Mouse (Mus musculus) frontal cortex, postnatal 36 days (tissue): ENCODE measurements around the gene Cpsf6.

Source experiments
- DNase-seq, 2 experiments: peaks; one replicate each; pipeline ENCODE4 v3.0.0; 2022; ENCODE audit warnings: low spot score in 2 of 2

The Cpsf6 gene

DNA sequence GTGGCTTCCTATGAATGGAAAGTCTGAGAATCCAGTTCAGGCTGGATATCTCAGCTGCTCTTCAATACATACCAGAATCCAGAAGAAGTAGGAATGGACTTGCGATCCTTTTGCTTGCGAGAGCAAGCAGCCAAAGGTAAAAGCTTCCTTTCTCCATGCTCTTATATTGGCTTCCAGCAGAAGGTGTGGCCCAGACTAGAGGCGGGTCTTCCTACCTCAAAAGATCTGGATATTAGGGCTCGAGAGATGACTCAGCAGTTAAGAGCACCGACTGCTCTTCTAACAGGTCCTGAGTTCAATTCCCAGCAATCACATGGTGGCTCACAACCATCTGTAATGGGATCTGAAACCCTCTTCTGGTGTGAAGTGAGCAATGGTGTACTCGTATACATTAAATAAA is at the start of gene Cpsf6:
TSS of gene Cpsf6 (minus strand) at position 108 of the 400 bp plus-strand sequence.
- no peak for DNase-seq

DNA sequence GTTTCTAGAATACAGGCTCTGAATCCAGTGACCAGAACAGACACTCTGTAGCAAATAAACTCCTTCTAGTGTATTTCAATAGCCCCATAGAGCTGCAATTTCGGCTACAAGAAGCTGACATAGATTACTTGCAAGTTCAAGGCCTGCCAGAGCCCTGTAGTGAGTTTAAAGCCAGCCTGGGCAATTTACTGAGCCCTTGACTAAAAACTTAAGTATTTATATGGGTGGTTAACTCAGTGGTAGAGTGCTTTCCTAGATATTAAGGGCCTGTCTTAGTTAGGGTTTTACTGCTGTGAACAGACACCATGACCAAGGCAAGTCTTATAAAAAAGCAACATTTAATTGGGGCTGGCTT is 46.8 kb upstream of the Cpsf6 start:
- no peak for DNase-seq

DNA sequence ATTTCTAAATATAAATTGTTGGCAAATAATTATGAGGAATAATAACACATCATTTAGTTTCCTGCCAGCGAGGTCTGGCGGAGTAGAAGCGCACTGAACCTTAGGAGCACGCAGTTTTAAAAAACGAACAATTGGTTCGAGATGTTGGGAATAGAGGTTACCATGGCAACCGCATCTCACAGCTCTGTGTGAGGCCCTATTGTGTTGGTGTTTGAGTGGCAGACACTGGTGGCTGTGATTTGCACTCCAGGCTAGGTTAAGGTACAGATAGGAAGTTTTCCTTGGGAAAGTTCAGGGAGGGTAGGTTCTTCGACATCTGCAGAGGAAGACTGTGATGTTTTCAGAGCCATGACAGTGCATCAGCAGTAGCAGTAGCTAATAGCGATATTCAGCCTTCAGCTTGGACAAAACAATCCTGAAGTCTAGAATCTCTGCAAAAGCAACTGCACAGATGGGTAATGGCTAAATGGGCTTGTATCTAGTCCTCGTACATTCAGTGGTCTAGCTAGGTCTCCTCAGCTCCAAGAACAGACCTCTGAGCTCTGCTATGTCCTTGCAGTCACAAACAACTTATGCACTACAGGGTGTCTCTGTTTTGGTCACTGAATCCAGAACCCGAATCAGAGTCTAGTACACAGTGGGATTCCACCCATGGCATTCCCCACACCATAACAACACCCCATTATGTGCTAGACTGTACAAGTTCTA is 46.2 kb upstream of the Cpsf6 start:
- DNase-seq: no peak

DNA sequence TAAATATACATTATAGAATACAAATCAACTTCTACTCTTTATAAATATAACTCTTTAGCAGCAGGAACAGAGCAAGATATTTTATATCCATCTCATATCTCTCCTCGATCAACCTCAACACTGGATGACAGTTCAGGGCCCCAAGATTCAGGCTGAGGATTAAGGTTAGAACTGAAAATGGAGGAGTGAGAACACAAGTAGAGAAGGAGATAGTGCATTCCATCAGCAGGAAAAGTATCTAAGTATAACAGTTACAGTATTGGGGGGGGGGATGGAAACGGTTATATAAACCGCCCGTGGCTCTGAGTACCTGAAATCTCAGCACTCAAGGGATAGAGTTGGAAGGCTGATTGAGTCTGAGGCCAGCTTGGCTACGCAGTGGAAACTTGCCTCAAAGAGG is 45.2 kb upstream of the Cpsf6 start:
- no peak for DNase-seq

DNA sequence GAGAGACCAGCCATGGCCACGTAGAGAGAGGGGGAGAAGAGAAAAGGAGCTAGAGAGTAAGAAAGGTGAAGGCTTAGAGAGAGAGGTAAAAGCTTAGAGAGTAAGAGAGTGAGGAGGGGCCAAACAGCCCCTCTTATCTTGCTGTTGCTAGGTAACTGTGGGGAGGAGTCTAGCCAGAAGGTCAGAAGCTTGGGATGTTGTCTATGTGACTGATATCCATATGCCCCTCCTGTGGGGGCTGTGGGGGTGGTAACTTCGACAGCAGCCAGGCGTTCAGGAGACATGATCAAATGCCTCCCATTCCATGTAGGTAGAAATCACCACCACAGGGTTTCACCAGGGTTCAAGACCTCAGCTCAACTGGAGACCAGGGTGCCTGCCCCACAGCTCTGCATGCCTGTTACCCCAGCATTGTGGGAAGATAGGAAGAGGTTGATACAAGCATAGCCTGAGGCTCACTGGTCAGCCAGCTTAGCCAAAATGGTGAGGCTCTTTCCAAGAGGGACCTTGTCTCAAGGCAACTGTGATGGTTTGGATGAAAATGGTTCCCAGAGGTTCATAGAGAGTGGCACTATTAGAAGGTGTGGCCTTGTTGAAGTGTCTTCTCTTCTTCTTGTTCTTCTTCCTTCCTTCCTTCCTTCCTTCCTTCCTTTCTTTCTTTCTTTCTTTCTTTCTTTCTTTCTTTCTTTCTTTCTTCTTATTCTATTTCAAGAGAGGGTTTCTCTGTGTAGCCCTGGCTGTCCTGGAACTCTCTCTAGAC is 44.5 kb upstream of the Cpsf6 start:
- DNase-seq: no peak

DNA sequence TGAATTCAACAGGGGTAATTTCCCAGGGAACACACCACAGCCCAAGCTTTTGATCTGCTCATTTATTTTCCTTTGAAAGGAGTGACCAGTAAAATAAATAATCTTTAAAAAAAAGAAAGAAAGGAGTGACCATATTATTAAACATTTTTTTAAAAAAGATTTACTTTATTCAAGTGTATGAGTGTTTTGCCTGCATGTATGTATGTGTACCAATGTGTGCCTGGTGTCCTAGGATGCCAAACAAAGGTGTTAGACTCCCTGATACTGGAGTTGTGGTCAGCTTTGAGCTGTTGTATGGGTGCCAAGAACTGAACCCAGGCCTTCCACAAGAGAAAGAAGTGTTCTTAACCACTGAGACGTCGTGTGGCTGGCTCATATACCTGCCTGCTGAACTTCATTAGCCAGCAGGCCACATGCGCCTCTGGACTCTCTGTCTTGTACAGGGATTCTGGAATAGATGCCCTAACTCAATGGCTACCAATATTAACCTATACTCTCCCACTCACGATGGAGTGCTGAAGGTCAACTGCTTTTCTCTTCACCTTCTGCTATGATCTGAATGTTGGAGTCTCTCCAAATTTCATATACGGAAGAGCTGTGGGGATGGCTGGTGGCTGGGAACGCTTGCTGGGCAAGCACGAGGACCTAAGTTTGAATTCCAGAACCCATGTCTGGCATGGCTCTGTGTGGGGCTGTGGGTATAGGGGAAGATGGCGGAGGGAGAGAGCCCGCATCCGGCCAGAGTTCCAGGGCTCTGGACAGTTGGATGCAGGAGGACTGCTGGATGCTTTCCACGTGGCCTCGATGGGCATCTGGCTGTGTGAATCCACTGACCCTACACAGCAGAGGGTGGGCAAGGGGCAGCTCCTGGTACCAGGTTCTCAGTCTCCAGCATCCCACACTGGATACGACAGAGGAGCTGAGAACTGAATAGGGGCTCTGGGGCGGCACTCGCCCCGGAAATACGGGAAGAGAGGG is 43.5 kb upstream of the Cpsf6 start:
- no peak for DNase-seq

DNA sequence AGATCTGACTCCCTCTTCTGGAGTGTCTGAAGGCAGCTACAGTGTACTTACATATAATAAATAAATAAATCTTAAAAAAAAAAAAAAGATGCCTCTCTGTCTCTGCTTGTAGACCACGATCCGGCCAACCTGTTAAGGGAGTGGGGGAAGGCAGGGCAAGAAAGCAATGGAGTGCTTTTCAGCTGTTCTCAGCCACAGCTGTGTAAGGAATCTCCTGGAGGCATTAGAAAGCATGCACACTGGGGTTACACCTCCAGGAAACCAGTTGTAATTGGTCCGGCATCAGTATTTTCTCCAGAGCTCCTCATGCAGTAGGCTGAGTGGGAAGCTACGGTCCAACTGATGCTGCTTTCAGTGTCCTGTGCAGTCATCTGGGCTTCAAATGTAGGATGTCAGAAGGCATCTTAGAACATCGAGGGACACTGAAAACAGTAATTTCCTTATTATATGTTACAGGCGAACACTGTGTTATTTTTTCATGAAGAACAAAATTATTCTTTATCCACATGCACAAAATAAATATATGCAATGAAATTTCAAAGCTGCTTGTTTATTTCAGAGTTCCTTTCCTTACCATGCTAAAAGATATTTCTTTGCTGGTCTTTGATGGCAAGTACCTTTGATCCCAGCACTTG is 42.5 kb upstream of the Cpsf6 start:
- no peak for DNase-seq

DNA sequence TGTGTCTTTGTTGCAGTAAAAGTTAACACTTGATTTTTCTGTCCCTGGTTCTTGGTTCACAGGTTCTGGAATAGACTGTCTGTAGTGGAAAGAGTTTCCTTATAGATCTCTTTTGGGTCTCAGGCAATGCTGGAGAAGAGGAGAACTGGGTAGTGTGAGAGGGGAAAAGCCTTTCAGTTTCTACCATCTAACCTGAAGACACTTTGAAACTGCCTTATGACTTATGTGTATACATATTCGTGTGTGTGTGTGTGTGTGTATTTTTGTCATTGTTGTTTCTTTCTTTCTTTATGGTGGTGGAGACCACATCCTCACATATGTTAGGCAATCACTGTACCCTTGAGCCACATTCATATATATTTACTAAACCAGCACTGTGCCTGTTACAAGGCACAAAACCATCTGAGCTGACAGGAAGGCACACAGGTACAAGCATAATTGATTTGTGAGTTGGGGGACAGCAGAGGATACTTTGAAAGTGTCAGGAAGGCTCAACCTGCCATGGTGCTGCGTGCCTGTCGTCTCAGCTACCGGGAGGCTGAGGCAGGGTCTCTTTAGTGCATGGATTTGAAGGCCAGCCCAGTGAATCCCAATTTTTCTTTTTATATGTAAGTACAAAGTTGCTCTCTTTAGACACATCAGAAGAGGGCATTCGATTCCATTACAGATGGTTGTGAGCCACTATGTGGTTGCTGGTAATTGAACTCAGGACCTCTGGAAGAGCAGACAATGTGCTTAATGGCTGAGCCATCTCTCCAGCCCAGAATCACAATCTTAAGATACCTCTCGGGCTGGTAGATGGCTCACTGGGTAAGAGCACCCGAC is 41.7 kb upstream of the Cpsf6 start:
- no peak for DNase-seq

DNA sequence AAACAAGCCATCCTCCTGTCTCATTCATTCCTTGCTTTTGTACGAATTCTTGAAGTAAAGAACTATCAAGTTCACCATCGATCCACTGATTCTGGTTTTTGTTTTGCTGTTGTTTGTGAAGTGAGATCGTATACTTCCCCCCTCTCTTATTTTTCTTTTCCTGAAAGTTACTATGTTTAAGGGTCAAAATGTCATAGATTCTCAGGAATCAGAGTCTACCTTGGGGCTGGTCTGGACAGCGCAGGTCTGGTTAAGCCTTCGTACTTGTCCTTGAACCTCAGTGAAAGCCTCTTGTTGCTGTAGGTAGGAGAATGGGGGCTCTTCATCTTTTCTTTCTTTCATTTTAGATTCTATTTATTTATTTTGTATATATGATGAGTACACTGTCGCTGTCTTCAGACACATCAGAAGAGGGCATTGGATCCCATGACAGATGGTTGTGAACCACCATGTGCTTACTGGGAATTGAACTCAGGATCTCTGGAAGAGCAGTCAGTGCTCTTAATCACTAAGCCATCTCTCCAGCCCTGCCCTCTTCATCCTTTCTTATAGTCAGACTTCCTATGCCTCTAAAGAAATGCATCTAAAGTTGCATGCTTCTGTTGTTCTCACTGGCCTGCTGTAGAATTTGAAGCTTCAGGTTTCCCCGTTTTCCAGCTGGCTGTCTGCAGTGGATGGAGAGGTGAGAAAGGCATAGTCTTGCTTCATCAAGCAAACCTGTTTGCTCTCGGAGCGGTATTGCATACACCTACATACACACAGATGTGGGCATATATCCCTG is 40.9 kb upstream of the Cpsf6 start:
- DNase-seq: no peak

DNA sequence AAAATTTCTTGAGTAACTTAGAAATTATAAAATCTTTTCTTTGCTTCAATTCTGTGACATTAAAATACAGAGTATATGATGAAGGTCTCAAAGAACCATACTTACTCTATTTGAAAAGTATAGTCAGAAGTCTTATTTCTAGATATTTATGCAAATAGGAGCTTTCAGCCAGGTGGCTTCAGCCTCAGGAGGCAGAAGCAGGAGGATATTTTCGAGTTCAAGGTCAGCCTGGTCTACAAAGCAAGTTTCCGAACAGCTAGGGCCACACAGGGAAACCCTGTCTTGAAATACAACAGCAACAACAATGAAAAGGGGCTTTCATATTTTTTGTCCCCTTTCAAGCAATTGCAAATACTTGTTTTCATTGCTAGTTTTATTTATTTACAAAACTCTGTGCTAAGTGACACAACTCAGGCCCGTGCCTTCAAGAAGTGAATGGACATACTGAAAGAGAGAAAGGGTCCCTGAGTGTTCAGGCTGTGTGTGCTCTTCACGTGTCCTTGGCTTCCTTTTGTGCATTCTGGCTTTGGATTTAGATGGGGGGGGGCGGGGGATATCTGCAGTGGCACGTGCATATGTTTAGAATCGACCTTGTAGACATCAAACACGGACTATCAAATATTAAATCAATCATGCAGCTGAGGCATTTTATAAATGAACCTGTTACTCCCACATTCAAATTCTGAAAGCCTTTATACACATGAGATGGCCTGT is 39.9 kb upstream of the Cpsf6 start:
- DNase-seq: no peak

DNA sequence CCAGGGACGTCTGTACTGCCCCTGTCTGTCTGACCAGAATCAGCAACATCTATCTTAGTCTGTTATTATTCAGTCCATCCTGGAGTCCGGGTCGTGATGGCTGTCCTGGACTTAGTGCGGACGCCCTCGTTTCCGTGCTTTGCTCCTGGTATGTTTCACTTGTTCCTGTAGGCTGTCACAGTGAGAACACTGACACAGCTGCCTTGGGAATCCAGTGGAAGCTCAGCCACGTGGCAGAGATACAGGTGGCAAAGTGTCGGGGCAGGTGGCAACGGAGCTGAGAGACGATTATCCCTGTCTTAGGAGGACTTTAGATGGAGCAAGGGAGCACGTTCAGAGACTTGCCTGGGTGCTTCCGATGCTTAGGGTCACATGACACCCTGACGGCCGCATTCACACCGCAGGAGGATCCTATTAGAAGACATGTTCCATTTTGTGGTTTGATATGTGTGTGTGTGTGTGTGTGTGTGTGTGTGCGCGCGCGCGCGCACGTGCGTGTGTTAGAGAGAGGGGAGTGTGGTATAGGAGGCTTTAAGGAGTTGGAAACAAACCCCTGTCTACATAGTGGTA is 38.9 kb upstream of the Cpsf6 start:
- DNase-seq: no peak

DNA sequence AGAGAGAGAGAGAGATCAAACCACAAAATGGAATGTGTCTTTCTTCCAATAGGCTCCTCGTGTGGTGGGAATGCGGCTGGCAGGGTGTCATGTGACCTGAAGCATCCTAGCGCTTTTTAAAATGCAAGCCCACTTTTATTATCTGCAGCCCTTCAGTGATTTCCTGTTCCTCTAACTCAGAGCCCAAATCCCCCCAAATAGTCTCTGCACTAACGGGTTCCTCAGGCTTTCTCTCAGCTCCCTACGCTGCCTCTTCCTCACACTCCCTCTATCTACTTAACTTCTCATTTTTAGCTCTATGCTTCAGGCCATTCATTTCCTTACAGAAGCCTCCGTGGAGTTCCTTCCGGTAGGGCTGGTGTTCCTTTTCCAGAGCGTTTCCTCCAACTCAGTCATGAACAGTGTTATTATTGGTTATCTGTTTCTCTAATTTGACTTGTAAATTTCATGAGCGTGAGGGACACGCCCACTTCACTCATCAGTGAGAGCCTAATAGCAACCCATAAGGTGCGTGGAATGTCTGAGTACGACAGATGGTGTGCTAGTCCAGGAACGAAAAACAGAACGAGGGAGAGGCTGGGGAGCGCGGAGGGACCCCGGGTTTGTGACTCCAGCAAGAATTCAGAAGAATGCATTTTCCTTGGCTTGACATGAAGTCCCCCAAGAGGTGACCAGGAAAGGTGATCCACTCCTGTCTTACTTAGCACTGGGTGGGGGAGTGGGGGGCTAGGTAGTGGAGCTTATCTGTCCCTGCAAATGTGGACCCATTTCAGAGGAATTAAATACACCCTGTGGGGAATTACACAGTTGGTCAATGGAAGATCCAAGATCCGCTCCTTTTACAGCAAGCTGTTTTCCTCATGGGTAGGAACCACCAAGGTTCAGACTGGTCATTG is 38.2 kb upstream of the Cpsf6 start:
- peak in 1 of 2 experiments; percentile 50 for DNase-seq

DNA sequence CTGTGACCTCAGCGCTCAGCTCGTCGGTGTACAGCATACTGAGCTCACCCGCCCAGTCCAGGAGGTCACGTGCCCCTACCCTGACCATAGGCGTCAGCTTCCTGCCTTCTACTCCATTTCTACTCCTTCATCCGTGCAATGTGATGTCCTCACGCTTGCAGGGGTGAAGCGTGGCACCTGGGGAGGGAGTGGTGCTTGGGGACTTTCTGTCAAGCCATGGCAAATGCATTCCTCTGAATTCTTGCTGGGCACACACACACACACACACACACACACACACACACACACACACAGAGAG is 37.6 kb upstream of the Cpsf6 start:
- DNase-seq: no peak

DNA sequence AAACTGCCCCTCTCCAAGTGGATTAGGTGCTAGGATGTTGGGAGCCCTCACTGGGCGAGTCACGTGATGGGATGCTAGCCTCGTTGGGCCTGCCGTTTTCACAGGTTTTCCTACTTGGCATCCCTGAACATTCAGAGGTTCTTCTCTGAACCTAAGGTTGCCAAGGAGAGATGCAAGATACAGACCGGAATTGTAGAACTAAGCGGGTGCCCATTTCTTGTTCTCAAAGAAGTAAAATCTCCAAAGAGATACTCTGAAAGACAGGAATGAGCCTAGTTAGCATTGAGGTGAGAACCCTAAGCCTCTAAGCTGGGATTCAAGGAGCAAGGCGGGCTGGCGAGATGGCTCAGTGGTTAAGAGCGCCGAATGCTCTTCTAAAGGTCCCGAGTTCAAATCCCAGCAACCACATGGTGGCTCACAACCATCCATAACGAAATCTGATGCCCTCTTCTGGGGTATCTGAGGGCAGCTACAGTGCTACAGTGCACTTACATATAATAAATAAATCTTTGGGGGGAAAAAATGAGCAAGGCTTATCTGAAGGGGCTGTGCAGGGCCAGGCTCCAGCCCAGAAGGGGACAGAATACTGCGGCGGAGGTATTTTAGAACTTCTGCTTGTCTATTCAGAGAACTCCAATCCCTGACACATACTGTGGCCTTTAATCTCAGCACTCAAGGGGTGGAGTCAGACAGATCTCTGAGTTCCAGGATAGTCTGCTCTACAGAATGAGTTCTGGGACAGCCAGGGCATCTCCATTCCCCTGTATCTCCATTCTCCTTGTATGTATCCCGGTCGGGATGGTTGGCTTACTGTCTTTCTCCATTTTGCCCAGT is 37.0 kb upstream of the Cpsf6 start:
- no peak for DNase-seq

DNA sequence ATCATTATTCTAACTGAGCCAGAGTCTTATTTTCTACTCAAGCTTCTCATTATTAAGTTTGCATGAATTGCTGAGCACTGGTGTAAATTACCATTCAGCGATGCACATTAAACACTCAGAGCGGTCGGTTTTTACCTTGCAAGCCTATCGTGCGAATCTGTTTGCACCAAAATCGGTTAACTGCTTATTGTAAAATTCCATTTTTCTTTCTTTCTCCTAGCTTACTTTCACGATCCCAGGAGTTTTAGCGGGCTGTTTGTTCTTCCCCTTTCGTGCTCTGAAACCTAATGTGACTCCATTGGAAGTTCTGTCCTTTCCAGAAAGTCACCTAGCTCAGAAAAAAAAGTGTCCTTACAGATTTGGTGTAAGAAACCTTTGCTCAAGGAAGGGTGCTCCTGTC is 36.3 kb upstream of the Cpsf6 start:
- no peak for DNase-seq

DNA sequence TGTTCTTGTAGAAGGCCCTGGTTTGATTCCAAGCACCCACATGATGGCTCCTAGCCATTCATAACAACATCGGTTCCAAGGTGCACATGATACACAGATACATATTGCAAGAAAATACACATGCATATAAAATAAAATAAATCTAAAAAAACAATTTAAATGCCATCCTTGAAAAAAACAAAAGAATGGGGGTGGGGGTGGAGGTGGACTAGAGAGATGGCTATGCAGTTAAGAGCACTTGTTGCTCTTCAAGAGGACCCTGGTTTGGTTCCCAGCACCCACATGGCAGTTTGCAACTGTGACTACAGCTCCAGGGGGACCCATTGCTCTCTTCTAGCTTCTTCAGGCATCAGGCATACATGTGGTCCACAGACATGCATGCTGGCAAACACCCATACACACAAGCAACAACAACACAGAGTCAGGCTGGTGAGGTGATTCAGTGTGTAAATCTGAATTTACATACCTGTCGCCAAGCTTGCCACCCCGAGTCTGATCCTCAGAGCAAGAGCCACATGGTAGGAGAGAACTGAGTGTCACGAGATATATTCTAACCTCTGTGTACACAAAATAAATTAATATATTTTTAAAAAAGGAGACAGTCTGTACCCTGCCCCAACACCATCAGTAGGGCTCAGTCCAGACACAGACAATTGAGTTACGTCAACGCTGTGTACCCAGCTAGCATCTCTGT is 35.7 kb upstream of the Cpsf6 start:
- DNase-seq: no peak

DNA sequence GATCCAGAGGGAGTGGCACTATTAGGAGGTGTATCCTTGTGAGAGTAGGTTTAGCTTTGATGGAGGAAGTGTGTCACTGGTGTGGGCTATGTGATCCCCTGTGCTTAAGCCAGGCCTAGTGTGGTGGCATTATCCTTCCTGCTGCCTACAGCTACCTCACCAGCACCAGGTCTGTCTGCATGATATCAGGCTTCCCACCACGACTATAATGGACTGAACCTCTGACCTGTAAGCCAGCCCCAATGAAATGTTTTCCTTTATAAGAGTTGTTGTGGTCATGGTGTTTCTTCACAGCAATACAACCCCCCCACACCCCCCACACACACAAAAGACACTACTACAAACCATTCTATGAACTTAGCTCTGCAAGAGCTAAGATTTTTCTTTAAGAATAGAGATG is 34.9 kb upstream of the Cpsf6 start:
- DNase-seq: no peak
